Mouse (Mus musculus): ENCODE results near the gene Nipsnap3a. TPM values are rescaled to one million over a fixed set of nuclear protein-coding genes. Genes with fewer than 3 reads are reported as not detected.

Nipsnap3a gene
- polyA plus RNA-seq, 1 experiment from 2014 or later: not detected

DNA sequence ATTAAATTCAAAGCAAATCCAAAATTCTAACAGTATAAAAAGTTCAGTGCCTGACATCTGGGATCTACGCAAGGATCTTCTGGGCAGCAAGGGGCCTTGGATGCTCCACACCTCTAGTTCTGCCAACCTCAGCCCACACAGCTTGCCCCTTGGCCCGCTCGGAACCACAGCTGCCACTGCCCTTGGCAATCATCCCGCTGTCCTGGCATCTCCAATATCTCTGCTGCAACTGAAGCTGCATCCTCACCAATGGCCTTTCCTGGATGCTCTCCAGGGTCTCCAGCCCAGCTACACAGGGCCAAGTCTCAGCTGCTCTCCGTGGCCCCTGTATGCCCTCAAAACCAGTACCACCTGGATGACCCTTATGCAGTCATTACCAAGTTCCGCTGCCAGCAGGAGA is 10.4 kb downstream of the Nipsnap3a start:
- no peak for ATAC-seq
- TF ChIP-seq CTCF (IDR thresholded peaks at IDR 0.05; ENCODE audit: low read depth): no peak
- Histone ChIP-seq H3K27me3 (replicated peaks; ENCODE audit: control insufficient read depth, insufficient read depth, low read length) (no peaks in the 10 kb centered on the region), H3K9me3 (ENCODE audit: control insufficient read depth) (no peaks in the 10 kb centered on the region), H3K9ac (ENCODE audit: low read depth, low read length) (no peak overlapping the region), H3K36me3 (ENCODE audit: control insufficient read depth, insufficient read depth) (no peaks in the 10 kb centered on the region), H3K27ac (ENCODE audit: low read depth, low read length) (no peak overlapping the region), H3K4me3 (ENCODE audit: low read depth, low read length) (no peak overlapping the region), H3K4me2 (replicated peaks; ENCODE audit: low read depth) (no peak overlapping the region), H3K4me1 (replicated peaks; ENCODE audit: control insufficient read depth, insufficient read depth, low read length) (no peaks in the 10 kb centered on the region)
- WGBS: 97% methylated on average over 6 of the region's 6 CpGs

DNA sequence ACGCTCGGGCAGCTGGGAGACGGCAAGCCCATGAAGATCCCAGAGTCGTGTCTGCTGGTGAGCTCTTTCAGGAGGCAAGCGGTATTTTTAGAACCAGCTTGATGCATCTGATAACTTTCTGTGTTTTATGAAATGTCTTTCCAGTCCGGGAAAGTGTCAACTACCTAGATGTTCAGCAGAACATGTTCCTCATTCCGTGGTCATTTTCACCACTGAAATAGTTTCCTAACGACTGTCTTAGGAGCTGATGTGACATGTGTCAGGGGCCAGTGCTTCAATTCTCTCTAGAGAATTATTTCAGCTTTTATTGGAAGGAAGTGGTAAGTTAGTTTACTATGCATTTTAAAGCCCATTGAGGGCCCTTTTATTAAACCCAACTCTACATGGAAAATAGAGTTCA is 11.1 kb downstream of the Nipsnap3a start:
- Histone ChIP-seq H3K36me3 (ENCODE audit: control insufficient read depth, insufficient read depth) (no peaks in the 10 kb centered on the region), H3K9ac (ENCODE audit: low read depth, low read length) (no peak overlapping the region), H3K9me3 (ENCODE audit: control insufficient read depth) (no peaks in the 10 kb centered on the region), H3K4me1 (replicated peaks; ENCODE audit: control insufficient read depth, insufficient read depth, low read length) (no peaks in the 10 kb centered on the region), H3K4me2 (replicated peaks; ENCODE audit: low read depth) (no peak overlapping the region), H3K4me3 (ENCODE audit: low read depth, low read length) (no peak overlapping the region), H3K27me3 (replicated peaks; ENCODE audit: control insufficient read depth, insufficient read depth, low read length) (no peaks in the 10 kb centered on the region), H3K27ac (ENCODE audit: low read depth, low read length) (no peak overlapping the region)
- no peak for TF ChIP-seq CTCF (IDR thresholded peaks at IDR 0.05; ENCODE audit: low read depth)
- 81% methylated on average over 8 of the region's 8 CpGs for WGBS
- no peak for ATAC-seq

DNA sequence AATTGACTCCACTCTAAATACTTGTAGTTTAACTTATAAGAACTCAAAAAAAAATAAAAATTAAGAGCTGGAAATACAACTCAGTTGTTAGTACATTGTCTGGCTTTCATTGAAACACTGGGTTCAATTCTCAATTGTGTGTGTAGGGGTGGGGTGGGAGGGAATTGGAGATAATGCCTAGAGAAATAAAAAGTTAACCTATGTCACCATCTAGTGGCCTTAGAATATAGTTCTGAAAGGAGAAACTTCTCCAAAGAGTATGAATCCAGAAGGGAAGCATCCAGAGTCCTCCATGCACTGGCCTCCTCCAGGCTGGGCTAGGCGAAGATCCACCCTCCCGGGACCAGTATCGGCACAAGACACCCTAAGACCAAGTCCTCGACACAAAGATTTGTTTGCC is 20.1 kb downstream of the Nipsnap3a start:
- ATAC-seq: no peak
- Histone ChIP-seq H3K4me3 (ENCODE audit: low read depth, low read length) (no peak overlapping the region), H3K36me3 (ENCODE audit: control insufficient read depth, insufficient read depth) (no peaks in the 10 kb centered on the region), H3K27ac (ENCODE audit: low read depth, low read length) (no peak overlapping the region), H3K4me1 (replicated peaks; ENCODE audit: control insufficient read depth, insufficient read depth, low read length) (no peaks in the 10 kb centered on the region), H3K4me2 (replicated peaks; ENCODE audit: low read depth) (no peak overlapping the region), H3K27me3 (replicated peaks; ENCODE audit: control insufficient read depth, insufficient read depth, low read length) (no peaks in the 10 kb centered on the region), H3K9ac (ENCODE audit: low read depth, low read length) (no peak overlapping the region), H3K9me3 (ENCODE audit: control insufficient read depth) (no peaks in the 10 kb centered on the region)
- 57% methylated on average over 4 of the region's 4 CpGs for WGBS
- TF ChIP-seq CTCF (IDR thresholded peaks at IDR 0.05; ENCODE audit: low read depth): peak; percentile 40

DNA sequence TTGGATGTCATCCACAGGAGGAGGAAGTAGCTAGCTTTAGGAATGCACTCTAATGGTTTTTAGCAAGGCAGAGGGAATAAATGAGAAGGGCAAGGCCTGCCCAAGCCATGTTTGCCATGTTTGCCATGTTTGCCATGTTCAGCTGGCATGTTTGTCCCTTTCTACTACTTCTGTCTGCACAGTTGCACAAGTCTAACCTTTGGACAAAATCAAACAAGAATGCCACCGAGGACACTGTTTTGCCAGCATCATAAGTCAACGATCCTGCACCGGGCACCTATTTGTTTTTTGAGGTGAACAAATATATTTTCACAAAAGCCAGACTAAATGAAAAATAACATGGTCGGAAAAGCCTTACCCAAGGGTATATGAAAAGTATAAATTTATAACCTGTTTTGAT is 20.8 kb downstream of the Nipsnap3a start:
- H3K9ac ChIP-seq (ENCODE audit: low read depth, low read length): no peak overlapping the region
- ATAC-seq: no peak
- no peak overlapping the region for H3K27ac ChIP-seq (ENCODE audit: low read depth, low read length)
- no peak for TF ChIP-seq CTCF (IDR thresholded peaks at IDR 0.05; ENCODE audit: low read depth)
- no peaks in the 10 kb centered on the region for H3K9me3 ChIP-seq (ENCODE audit: control insufficient read depth)
- H3K4me1 ChIP-seq (replicated peaks; ENCODE audit: control insufficient read depth, insufficient read depth, low read length): no peaks in the 10 kb centered on the region
- H3K4me3 ChIP-seq (ENCODE audit: low read depth, low read length): no peak overlapping the region
- peaks cover under 1% of the 10 kb centered on the region; the same call in 1 of the 2 replicates for H3K36me3 ChIP-seq (ENCODE audit: control insufficient read depth, insufficient read depth)
- H3K4me2 ChIP-seq (replicated peaks; ENCODE audit: low read depth): no peak overlapping the region
- H3K27me3 ChIP-seq (replicated peaks; ENCODE audit: control insufficient read depth, insufficient read depth, low read length): no peaks in the 10 kb centered on the region
- WGBS: 92% methylated on average over 4 of the region's 4 CpGs

DNA sequence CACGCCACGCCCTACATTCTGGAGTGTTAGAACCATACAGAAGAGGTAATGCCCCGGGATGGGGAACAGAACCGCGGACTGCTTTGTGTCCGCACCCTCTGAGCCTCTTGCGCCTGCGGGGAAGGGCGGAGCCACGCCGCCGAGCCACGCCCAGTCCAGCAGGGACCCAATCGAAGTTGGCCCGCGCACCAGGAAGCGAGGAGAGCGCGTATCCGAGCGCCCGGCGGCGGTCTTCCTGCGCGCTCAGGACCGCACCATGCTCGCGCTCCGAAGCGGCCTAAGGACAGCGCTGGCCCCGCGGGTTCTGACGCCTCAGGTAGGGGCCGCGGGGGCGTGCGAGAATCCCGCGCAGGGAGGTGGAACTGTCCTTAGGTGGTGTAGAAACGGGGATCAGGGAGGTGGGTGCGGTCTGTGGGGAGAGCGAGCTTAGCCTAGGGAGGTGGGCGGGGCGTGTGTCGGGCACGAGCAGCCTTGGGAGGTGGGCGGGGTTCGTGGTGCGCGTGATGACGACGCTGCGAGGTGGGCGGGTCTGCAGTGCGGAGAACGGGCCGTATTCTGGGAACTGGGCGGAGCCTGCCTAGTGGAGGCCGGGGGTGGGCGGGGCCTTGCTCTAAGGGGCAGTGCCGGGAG is 22.8 kb downstream of the Nipsnap3a start, which contains the start of gene Nipsnap3b:
Gene Nipsnap3b (plus strand): TSS at position 149 of the 630 bp plus-strand sequence.
- Histone ChIP-seq H3K9me3 (ENCODE audit: control insufficient read depth) (no peaks in the 10 kb centered on the region), H3K27me3 (replicated peaks; ENCODE audit: control insufficient read depth, insufficient read depth, low read length) (no peaks in the 10 kb centered on the region), H3K4me1 (replicated peaks; ENCODE audit: control insufficient read depth, insufficient read depth, low read length) (no peaks in the 10 kb centered on the region), H3K27ac (ENCODE audit: low read depth, low read length) (peak within 1 kb of the TSS; percentile 88), H3K4me2 (replicated peaks; ENCODE audit: low read depth) (peak within 1 kb of the TSS; percentile 67), H3K4me3 (ENCODE audit: low read depth, low read length) (peak within 1 kb of the TSS; percentile 89), H3K9ac (ENCODE audit: low read depth, low read length) (peak within 1 kb of the TSS; percentile 86), H3K36me3 (ENCODE audit: control insufficient read depth, insufficient read depth) (peaks cover 14% of the 10 kb centered on the region)
- WGBS: under 1% methylated on average over 63 of the region's 63 CpGs
- TF ChIP-seq CTCF (IDR thresholded peaks at IDR 0.05; ENCODE audit: low read depth): no peak
- peak; percentile 99 for ATAC-seq

DNA sequence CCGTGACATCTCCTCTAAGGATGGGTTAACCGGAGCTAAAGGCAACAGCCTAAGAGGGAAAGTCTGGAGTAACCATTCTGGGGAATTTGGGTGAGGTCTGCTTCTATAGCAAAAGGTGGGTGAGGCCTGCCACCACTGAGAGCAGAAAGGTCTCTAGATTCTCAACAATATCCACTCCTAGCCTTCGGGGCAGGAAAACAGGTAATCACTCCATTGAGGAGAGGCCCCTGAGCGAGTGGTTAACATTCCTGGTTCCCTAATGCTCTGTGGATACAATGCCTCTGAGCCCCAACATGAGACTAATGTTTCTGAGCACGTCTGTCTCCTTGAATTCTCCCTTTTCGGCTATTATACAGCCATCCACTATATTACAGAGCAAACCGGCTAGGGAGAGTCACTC is 25.3 kb downstream of the Nipsnap3a start:
- ATAC-seq: no peak
- Histone ChIP-seq H3K9me3 (ENCODE audit: control insufficient read depth) (no peaks in the 10 kb centered on the region), H3K9ac (ENCODE audit: low read depth, low read length) (no peak overlapping the region), H3K27ac (ENCODE audit: low read depth, low read length) (no peak overlapping the region), H3K4me3 (ENCODE audit: low read depth, low read length) (no peak overlapping the region), H3K36me3 (ENCODE audit: control insufficient read depth, insufficient read depth) (peaks cover 27% of the 10 kb centered on the region), H3K4me2 (replicated peaks; ENCODE audit: low read depth) (no peak overlapping the region), H3K4me1 (replicated peaks; ENCODE audit: control insufficient read depth, insufficient read depth, low read length) (no peaks in the 10 kb centered on the region), H3K27me3 (replicated peaks; ENCODE audit: control insufficient read depth, insufficient read depth, low read length) (no peaks in the 10 kb centered on the region)
- no peak for TF ChIP-seq CTCF (IDR thresholded peaks at IDR 0.05; ENCODE audit: low read depth)
- WGBS: 94% methylated on average over 7 of the region's 7 CpGs

All from intestine, postnatal 0 days (tissue).